Mouse (Mus musculus) kidney, postnatal 14 days (tissue): ENCODE measurements around the gene Sap30bp.

Experiments
- DNase-seq: peaks from one replicate; pipeline ENCODE4 v3.0.0; 2022; ENCODE audit warnings: mixed read lengths

Sap30bp gene

DNA sequence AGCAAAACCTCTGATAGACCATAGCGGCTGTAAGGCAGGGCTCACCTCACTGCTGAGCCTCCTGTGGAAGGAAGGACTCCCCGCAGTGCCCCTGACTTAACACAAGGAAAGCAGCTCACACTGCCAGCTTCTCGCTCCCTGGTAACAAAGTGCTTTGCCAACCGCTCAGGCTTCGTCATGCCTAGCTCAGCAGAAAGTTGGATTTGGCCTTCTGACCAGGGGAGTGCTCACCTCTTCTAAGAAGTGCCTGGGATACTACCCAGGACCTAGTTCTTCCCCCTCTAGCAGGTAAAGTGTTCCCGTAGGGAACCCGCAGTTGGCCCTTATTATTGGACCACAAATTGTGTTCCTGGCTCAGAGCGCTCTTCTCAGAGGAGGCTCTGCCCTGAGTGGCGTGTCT, 25.9 kb downstream of the Sap30bp start:
- no peak for DNase-seq

DNA sequence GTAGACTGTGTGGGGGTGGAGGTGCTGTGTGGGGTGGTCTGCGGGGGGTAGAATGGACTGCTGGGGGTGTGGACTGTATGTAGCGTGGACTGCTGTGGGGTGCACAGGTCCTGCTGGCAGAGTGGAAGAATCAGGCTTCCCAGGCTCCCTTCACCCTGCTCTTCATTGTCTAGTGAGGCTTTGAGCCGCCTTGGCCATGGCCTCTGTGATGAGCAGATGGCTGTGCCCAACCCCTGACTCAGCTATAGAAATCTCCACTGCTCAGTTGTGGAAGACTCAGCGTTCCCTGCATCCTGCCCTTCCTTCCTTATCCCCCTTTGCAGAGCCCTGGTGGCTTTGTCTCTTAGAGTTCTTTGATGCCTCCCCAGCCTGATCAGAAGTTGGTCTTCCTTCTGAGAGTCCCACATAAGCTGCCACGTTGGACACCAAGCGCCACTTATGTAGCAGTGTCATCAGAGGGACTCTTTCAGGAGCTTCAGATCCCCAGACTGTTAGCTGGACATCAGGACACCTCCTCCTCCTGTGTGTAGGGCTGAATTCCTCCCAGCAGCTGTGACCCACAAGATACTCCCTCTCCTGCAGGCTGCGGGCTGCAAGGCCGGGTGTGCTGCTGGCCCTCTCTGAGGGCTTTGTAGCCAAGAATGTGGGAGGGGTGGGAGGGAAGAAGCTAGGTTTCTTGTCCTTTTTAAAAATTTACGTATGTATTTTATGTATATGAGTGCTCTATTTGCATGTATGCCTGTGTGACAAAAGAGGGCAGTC, 29.8 kb downstream of the Sap30bp start:
- no peak for DNase-seq

DNA sequence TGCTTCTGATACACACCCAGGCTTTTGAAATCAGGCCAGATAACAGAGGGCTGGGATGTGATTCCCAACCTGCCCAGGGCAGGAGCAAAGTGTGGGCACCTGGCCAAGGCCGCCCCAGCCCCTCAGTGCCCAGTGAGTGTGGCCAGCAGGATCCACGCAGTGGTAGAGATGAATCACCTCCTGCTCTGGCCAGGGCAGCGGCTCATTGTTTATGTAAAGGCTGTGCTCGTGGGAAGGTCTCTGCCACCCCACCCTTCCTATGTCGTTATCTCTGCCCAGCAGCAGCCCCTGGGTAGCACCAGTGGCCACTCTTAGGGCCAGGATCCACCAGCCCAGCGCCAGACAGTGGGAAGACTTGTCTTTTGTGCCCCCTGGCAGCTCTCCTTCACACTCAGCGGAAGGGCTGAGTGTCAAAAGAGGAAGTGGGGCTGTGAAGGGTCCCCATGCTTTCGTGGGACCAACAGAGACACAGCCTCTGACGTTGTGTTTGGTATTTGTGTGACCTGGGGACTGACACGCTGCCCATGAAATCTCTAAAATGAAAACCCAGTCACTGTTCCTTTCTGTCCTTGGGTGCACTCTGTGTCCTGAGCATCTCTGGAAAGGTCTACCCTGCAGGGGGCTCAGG, 32.0 kb downstream of the Sap30bp start:
- DNase-seq: peak; percentile 44

DNA sequence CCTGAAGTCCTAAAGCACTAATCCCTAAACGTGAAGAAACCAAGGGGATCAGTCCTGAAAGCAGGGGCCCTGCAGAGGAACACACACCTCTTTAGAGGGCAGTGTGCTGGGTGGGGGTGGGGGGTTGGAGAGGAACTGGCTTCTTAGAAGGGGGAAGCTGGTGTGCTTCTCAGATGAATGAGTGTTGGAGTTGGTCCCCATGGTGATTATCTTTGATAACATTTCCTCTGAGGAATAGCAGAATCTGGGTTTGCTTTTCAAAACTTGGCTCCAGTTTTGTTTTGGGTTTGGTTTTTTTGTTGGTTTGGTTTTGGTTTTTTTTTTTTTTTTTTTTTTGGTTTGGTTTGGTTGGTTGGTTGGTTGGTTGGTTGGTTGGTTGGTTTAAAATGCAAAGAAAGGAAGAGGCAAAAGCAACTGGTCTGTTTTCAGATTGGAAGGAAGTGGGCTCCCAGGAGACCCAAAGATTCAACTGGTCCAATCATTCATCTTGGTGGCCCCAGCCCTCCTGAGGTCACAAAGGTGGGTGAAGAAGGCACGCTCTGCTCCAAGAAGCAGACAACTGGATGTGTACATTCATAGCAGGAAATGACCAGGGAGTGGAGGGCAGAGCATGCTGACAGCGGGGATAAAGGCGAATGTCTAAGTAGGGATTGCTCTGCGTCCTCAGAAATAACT, 35.8 kb downstream of the Sap30bp start:
- DNase-seq: no peak

DNA sequence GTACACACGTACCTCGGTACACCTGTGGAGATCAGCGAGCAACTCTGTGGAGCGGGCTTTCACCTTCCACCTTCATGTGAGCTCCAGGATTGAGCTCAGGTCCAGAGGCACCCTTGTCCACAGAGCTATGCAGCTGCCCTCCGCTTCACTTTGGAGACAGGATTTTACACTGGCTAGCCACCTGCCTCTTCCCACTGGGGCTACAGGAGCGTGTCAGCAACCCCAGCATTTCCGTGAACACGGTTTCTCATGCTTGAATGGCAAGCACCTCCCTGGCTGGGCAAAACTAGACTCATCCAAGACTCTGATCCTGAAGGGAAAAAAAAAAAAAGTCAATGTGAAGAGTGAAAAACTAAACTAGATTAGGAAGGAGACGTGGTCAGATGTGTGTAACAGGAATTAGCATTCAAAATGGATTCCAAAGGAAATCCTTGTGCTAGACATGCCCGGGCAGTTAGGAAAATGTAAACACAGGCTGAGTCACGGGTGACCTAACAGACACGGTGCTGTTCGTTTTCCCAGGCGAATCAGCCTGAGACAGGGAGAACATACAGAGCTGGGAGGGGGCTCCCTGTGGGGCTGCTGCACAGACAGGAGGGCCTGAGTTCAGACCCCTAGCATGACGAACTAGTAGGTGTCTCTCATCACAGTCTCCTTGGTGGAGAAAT, 37.1 kb downstream of the Sap30bp start:
- DNase-seq: peak; percentile 38

DNA sequence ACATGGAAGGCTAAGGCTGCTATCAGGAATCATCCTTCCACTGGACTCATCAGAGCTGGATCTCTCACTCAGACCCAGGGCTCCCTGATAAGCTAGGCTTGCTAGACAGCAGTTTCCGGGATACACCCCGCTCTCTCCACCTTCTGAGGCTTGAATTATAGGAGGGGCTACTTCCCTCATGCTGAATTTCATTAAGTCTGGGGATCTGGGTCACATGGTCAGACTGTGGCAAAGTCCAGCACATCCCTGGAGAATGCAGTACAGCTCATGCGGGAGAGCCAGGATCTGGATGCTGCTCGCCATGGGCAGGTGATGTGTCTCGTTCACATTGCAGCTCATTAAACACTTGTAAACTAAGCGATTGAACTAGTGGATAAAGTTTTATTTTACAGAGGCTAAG, 37.9 kb downstream of the Sap30bp start:
- peak; percentile 66 for DNase-seq

DNA sequence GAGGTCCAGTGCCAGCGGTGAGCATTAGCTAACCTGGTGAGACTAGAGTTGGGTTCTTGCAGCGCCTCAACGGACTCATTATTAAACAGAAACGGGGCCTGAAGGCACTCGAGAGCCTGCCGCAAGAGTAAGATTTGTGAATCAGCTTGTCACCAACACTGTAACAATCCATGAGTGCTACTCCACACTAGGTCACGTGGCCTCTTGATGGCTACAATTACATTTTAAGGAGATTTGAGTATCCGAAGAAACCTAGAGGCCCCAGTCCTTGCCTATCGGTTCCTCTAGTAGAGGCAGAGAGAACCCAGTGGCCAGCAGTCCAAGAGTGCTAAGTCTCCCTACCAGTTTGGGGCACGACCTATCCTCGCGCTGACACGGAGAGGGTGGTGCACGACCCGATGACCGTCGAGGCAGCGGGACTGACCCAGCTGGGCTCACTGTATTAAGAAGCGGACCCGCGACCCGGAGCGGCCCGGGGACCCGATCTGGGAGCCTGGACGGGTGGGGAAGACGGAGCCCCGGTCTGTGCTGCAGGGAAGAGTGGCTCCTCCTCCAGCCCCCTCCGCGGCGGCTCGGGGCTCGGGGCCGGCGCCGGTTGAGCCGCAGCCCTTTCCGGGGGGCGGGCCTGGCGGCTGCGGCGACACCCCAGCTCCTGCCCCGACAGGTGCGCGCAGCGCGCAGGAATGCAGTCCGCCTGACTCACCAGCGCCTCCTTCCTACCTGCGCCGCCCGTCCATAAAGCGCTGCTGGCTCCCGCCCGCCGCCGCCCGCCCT, 41.4 kb downstream of the Sap30bp start, which contains the start of gene Itgb4:
TSS of gene Itgb4 (plus strand) at position 401 of the 774 bp plus-strand sequence.
- peak; percentile 80 for DNase-seq

DNA sequence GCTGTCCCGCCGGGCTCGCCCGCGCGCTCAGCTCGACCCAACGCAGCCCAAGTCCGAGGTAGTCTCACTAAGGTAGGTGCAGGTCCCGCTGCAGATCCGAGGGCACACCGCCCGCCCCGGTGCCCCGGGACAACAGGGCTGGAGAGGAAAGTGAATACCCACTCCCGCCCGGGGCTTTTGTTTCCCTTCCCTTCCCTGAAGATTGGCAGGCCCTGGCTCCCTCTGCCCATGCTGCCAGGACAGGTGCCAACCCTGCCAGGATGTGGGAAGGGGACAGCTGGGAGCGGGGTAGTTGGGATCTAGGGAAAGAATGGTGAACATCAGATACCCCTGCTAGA, 42.0 kb downstream of the Sap30bp start:
- no peak for DNase-seq

DNA sequence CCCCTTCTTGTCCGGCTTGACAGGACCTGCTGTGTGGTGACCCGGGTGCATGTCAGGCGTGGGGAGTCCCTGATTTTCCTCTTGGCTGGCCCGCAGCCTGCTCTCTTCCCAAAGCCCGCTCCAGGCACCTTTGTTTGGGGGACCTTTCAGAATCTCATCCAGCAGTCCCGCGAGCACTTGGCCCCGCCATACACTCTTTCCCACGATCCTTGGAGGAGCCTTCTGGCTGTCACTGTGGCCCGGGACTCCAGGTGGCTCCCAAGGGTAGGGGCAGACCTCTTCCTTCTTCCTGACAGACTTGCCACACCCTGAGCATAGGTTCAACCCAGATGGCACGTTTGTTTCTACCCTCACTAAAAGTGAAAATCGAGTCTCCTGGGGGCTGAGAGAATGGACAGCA, 42.5 kb downstream of the Sap30bp start:
- DNase-seq: no peak

DNA sequence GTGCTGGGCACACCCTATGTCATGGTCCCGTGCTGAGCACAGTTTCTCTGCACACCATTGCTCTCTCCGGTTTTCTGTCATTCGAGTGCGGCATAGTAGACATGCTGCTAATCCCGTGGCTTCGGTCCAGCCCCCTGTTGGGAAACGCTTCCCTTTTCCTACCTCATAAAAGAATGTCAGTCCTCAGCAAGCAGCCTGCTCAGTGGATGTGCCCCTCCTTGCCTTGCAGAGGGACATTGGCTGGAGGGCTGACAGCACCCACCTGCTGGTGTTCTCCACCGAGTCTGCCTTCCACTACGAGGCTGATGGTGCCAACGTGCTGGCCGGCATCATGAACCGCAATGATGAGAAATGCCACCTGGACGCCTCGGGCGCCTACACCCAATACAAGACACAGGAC, 49.4 kb downstream of the Sap30bp start:
- no peak for DNase-seq

DNA sequence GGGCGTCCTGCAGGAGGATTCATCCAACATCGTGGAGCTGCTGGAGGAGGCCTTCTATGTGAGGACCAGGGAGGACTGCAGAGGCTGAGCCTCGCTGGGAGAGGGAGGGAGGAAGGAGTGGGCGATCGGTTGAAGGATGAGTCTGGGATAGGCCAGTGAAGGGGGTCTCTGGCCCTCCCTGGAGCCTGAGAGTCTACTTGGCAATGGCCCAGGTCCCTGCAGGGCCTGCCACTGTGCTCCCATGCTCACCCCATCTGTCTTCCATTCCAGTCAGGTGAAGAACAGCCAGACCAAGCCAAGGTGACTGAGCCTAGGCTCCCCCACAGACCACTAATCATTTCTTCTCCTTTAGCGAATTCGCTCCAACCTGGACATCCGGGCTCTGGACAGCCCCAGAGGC, 50.2 kb downstream of the Sap30bp start:
- no peak for DNase-seq

DNA sequence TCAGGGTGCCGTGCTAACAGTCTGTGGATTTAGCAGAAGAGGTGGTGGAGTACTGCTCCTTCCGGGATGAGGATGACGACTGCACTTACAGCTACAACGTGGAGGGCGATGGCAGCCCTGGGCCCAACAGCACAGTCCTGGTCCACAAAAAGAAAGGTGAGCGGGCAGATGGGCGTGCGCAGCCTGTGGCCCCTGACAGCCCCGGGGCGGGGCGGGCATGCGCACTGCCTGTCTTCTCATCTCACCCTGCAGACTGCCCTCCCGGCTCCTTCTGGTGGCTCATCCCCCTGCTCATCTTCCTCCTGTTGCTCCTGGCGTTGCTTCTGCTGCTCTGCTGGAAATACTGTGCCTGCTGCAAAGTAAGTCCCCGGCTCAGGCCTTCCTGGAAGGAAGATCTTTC, 56.6 kb downstream of the Sap30bp start:
- no peak for DNase-seq

DNA sequence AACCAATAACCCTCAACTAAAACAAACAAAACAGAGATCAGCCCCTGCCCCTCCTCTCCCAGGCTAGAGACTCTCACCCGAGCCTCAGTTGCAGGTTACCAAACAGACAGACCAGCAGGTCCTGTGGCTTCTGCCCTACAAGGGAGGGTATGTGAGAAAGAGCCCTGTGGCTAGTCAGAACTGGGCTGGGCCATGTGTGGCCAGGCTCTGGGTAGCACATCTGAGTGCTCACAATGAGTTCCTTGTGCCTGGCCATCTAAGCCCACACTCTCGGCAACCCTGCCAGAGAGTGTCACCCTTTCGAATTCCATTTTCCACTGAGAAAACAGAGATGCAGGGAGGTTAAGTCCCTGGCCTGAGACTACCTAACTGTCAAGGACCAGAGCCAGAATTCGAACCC, 59.0 kb downstream of the Sap30bp start:
- DNase-seq: no peak

DNA sequence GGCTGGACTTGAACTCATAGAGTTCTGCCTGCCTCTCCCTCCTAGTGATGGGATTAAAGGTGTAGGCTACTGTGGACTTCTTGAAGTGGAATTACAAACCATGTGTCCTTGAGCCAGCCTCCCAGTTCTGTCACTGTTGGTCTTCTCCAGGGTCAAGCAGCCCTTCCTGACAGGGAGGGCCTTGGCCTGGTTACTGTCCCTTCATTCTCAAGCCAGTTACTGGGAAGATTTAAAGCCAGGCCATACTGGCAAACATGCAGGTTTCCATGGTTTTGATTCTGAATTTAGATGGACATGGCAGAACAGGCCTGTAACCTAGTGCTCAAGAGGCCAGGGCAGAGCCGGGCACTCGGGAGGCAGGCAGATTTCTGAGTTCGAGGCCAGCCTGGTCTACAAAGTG, 62.2 kb downstream of the Sap30bp start:
- no peak for DNase-seq

DNA sequence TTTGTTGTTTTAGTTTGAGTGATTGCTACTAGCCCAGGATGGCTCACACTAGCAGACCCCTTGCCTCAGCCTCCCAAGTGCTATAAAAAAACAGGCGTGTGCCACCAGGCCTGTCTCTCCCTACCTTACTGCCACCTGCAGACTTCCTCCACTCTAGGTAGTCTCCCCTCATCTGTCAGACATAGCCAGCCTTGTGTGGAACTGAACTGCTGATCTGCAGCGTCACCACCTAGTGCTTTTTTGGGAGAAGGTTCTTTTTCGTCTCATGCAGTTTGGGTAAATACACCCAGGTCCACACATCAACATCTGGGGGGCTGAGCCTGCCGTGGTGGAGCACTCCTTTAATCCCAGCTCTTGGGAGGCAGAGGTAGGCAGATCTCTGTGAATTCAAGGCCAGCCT, 64.0 kb downstream of the Sap30bp start:
- DNase-seq: no peak

DNA sequence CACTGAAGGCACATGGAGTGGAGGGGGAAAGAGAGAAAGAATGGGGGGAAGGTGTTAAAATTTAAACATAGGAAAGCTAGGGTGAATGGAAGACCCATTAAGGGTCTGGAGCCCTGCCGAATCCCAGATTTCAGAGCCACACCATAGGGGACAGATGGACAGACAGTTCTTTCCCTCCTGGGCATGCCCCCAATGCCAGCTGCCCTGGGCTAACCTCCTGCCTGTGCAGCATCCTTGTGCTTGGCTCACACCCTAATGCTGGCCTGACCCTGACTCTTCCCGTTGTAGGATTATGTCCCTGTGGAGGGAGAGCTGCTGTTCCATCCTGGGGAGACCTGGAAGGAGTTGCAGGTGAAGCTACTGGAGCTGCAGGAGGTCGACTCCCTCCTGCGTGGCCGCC, 64.6 kb downstream of the Sap30bp start:
- no peak for DNase-seq

DNA sequence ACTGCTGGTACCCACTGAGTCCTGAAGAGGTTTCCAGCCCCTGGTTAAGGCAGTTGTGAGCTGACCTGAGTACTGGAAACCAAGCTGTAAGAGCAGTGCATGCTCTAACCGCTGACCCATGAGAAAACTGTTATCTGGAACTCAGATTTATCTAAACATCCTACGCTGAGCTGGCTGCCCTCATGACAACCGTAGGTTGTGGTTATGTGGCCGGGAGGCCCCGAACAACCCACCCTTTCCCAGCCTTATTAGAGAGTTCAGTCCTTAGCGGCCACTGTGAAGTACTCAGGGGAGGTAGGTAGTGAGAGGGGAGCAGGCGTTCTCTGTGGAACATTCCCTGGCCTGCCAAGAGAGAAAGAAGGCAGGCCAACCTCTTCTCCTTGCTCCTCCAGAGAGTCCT, 65.9 kb downstream of the Sap30bp start:
- no peak for DNase-seq

DNA sequence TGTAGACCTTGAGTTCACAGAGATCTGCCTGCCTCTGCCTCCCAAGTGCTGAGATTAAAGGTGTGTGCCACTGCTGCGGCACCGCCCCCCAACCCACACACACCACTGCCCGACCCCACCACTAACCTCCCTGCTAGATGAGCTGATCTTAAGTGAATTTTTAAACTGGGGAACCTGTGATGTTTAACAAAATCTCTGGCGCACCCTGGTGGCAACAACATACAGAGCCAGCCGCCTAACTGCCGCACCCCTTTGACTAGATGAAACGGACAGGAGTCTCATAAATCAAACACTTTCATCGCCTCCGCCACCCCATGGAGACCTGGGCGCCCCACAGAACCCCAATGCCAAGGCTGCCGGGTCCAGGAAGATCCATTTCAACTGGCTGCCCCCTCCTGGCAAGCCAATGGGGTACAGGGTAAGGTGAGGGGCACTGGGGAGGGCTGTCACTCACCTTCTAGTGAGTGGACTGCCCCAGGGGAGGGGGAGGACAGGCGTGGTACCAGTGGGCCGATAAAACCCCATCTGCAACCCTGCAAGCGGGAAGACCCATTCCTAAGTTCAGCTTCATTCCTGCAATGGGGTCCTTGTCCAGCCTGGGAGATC, 66.6 kb downstream of the Sap30bp start:
- peak; percentile 82 for DNase-seq

DNA sequence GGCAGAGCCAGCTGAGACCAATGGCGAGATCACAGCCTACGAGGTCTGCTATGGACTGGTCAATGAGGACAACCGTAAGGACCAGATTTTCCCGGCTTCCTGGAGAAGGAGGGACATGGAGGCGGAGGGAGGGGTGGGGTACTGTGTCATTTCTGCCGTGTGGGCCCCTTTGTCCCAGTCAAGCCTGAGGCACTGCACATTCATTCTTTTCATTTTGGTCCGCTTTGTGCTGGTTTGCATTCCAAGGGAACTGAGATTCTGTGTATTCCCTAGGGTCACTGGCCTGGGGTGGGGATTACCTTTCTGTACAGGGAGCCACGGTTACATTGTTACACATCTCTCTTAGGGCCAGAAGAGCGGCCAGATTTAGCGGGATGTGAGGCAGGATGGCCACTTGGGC, 67.5 kb downstream of the Sap30bp start:
- no peak for DNase-seq

DNA sequence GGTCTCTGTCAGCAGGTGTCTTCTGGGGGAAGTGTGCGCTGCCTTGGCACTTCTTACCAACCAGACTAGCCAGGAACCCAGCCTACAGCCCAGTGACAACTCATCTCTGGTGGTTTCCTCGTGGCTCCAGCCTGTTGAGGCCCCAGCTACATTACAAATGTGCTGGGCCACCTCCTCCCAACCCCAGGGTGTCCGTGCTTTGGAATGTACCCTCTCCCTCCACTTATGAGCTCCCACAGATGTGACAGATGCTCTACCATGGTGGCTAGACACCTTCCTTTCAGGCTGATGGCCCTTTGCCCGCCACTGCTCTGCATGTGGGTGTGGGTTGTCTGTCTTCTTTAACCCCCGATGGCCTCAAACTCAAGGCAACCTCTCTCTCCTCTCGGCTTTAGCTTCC, 68.6 kb downstream of the Sap30bp start:
- no peak for DNase-seq

DNA sequence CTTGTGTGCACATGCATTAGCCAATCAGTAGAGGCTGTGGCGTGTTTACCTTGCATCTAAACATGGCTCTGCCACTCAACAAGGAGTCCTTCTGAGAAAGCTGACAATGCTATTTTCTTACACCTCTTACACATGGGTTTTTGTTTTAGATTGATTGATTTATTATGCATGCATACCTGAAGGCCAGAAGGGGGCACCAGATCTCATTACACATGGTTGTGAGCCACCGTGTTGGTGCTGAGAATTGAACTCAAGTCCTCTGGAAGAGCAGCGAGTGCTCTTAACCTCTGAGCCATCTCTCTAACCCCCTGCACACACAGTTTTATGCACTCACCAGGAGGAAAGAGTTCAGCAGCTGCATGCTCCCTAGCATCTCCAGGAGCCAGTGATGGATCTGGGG, 69.8 kb downstream of the Sap30bp start:
- DNase-seq: no peak

DNA sequence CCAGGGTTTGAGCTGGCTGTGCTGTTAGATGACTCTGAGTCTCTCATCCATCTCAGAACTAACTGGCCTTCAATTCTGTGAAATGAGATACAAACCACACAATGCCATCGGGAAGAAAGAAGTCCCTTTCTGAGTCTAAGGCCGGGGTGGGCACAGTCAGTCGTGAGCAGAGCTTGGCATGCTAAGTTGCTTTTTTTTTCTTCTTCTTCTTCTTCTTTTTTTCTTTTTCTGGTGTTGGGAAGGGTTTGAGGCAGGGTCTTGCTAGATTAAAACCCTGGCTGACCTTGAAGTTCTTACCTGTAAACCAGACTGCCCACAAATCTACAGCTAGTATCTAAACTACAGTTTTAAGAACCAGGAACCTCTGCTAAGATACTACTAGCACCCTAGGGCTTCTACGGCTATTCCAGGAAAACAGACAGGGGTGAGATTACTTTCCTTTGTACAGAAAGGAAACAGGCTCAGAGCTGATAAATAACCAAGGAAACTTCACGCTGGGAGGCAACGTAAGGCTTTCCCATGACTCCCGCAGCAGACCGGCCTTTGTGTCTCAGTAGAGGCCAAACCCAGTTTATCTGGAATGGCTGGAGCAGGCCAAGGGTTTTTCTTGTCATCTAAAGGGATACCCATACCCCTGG, 71.2 kb downstream of the Sap30bp start:
- no peak for DNase-seq
